Mouse (Mus musculus): ENCODE results near the gene Rarres2.

GRCm38 (mm10) chr6:48527901-48528300 is 44.7 kb downstream of the Rarres2 start:
- TF ChIP-seq CTCF (IDR thresholded peaks at IDR 0.05; ENCODE audit: control insufficient read depth, insufficient read depth, low read length), result no peak
- TF ChIP-seq POLR2A (IDR thresholded peaks at IDR 0.05; ENCODE audit: borderline replicate concordance, control insufficient read depth, low read depth, low read length), result no peak

All from bone marrow, adult 2 months (tissue).